Mouse (Mus musculus) adrenal gland, adult 10 weeks (tissue): ENCODE data around the gene Kndc1. TPM values are rescaled to one million over a fixed set of nuclear protein-coding genes. Genes with fewer than 3 reads are reported as not detected.

Experiments used
- polyA plus RNA-seq: library from polyadenylated mRNA; stranded (reverse); fragments of 350-450 nt; fragmentation: Illumina TruSeq; extraction: RNeasy Lipid Tissue Mini Kit (QIAGEN cat#74804); gene quantifications from one replicate; pipeline ENCODE4 v1.2.3, GENCODE M21; 2014; ENCODE audit warnings: low read depth, low replicate concordance

The Kndc1 gene
- polyA plus RNA-seq: 0.17 TPM

GRCm38 (mm10) chr7:139894655-139895557 is at the start of gene Kndc1:
Gene Kndc1 (plus strand): TSS chr7:139894696.

GRCm38 (mm10) chr7:139943674-139944281 is 49.3 kb downstream of the Kndc1 start, which contains the start of gene Utf1:
Gene Utf1 (plus strand): TSS chr7:139943789.

DNA sequence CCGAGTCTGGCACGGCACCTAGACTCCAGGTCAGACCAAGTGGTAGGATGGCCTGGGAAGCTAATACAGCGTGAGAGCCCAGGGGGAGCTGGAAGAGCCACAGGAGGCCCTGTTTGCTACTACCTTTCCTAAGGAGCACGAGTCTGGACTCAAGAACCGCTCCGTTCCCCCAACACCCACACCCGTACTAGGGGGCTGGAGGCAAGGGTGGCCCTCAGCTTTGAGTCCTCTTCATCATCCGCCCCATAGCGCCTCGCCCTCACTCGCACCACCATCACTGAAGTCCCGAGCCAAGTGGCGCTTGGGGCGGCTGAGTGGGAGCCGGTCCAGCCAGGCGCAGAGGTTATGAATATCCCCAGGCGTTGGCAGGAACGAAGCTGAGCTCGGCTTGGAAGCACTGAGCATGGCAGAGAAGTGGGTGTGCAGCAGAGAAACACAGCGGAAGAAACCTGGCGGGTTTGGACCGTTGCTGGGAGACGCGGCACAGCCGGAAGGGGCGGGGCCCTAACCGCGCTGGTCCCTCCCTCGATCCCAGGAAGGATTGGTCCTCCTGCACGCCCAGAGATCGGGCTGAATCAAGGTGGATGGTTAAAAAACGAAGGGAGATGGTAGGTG is 83.9 kb downstream of the Kndc1 start, which contains the start of gene 6430531B16Rik:
TSS of gene 6430531B16Rik (minus strand) at position 478 of the 615 bp plus-strand sequence.

Other genes with a start within 250 kb of the Kndc1 start
- gene Cfap46, start 210.9 kb upstream of the Kndc1 start, polyA plus RNA-seq: 0.35 TPM
- 3.8 TPM for gene Adgra1, start 60.5 kb upstream of the Kndc1 start, polyA plus RNA-seq
- not detected for gene Utf1, start 49.1 kb downstream of the Kndc1 start, polyA plus RNA-seq
- gene 6430531B16Rik, start 84.1 kb downstream of the Kndc1 start, polyA plus RNA-seq: not detected
- gene Adam8, start 97.9 kb downstream of the Kndc1 start, polyA plus RNA-seq: 0.23 TPM
- 10.6 TPM for gene Zfp511, start 141.7 kb downstream of the Kndc1 start, polyA plus RNA-seq
- 25.7 TPM for gene Tubgcp2, start 142.0 kb downstream of the Kndc1 start, polyA plus RNA-seq
- not detected for gene Msx3, start 154.4 kb downstream of the Kndc1 start, polyA plus RNA-seq
- gene Caly, start 187.9 kb downstream of the Kndc1 start, polyA plus RNA-seq: not detected
- not detected for gene Prap1, start 198.7 kb downstream of the Kndc1 start, polyA plus RNA-seq
- gene Fuom, start 207.7 kb downstream of the Kndc1 start, polyA plus RNA-seq: 21.3 TPM
- gene Paox, start 221.1 kb downstream of the Kndc1 start, polyA plus RNA-seq: 10.3 TPM
- 264 TPM for gene Echs1, start 221.8 kb downstream of the Kndc1 start, polyA plus RNA-seq
- 7.0 TPM for gene Mtg1, start 242.9 kb downstream of the Kndc1 start, polyA plus RNA-seq